Mouse (Mus musculus): ENCODE data around the gene Bpifc. TPM values are rescaled to one million over a fixed set of nuclear protein-coding genes. Genes with fewer than 3 reads are reported as not detected.
"Not testable (repeated sequence)": the region's sequence is repeated elsewhere in the genome, so short reads cannot be mapped to it uniquely, and the experiment has no call there.

The Bpifc gene
- total RNA-seq (2021): not detected
- long read RNA-seq: 0 reads

DNA sequence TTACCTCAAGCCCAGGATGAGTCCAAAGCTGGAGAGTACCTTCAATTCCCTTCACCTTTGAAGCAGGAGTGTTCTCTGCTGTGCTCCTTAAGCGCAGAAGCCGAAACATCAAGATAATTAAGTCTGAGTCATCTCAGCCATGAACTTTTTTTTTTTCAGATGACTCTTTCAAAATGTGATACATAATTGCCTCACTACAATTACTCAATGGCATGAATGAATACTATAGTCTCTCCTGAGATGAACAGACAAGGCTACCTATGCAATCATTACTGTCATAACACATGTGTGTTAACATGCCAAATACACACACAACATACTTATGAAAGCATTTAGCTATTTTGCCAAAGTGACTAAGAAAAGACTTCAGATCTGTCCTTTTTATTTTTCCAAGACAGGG is at the start of gene Bpifc:
Bpifc (minus strand) TSS at position 115 of the 400 bp plus-strand sequence.
- DNase-seq (ENCODE audit: low spot score in 2 of 2): no peak

DNA sequence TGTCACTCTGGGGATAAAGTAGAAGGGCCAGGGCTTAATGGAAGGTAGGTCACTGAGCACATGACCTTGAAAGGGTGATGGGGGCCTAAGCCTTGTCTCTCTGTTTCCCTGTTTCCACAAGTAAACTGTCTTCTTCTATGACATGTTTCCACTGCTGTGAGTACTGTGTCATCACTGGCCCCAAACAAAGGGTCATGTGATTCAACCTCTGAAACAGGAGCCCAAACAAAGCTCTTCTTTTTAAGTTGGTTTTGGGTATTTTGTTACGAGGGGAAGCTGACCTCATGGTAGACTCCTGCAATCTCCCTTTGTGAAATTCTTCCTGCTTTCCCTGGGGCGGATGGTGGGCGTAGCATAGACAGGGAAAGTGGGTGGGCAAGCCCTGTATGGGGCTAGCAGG is 48.6 kb upstream of the Bpifc start:
- no peak for DNase-seq (ENCODE audit: low spot score in 2 of 2)

DNA sequence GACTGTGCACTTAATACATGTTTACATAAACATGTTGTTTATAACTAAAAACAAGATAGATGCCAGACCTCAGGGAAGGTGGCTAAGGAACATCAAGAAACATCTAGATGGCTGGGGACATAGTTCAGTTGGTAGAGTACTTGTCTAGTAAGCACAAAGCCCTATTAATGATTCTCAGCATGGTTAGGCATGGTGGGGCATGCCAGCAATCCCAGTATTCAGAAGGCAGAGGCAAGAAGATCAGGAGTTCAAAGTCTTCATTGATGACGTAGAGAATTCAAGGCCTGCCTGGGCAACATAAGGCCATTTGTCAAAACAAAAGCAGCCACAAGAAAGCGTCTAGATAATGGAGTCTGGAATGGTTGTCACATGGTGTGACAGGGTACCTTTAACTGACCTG is 46.0 kb upstream of the Bpifc start:
- no peak for DNase-seq (ENCODE audit: low spot score in 2 of 2)

- no peak for DNase-seq (ENCODE audit: low spot score in 2 of 2)
Measured at GRCm38 (mm10) chr10:86057286-86057685, 45.6 kb upstream of the Bpifc start.

- no peak for DNase-seq (ENCODE audit: low spot score in 2 of 2)
Measured at GRCm38 (mm10) chr10:86056297-86056903, 44.7 kb upstream of the Bpifc start.

DNA sequence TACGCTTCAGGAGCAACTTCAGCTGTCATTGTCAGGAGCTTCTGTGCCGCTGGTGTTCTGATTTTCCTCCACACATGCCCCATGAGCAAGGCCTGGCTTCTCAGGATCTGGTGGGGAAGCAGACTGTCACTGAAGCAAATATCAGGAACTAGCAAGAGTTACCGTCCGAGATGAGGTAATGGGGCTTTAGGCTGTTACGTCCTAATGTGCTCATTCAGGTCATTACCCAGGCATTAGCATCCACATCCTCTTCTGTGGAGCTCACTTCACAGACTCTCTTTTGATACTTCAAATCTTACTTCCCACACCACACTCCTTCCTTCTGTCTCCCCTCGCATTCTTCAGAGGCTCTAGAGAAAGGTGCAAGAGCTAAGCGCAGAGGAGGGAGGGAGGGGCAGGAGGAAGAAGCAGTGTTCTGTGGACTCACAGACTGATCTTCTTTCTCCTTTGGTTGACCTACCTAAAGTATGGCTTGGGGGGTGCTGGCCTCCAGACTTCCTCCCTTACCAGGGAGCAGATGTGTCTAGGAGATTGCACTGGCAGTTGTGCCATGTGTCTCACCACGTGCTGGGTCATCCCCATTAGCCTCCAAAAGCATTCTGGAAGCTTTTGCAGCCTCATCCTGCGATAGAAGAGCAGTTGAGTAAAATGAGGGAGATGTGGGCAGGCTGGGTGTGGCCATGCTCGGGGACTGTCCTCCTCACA is 41.3 kb upstream of the Bpifc start:
- DNase-seq (ENCODE audit: low spot score in 2 of 2): no peak

GRCm38 (mm10) chr10:86050522-86050921 is 38.8 kb upstream of the Bpifc start:
- DNase-seq (ENCODE audit: low spot score in 2 of 2): no peak

- DNase-seq (ENCODE audit: low spot score in 2 of 2): no peak
Measured at GRCm38 (mm10) chr10:86047786-86048185, 36.1 kb upstream of the Bpifc start.

DNA sequence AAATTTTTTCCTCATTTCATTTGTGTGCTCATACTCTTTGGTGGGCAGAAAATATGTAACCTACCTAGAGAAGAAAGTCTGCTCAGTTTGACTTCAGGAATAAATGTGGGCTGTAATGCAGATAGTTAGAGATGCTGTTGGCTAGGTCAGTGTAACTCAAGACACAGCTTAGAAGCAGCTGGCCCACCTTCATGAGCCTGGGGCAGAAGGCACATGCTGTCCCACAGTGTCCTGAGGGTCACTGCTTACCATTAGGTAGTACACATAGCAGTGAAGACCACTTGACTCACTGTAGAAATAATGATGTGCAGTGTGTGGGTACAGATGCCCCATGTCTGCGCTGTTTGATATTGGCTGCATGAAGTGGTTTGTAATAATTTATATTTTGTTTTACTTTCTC is 34.7 kb upstream of the Bpifc start:
- DNase-seq (ENCODE audit: low spot score in 2 of 2): no peak

GRCm38 (mm10) chr10:86044066-86044465 is 32.4 kb upstream of the Bpifc start:
- no peak for DNase-seq (ENCODE audit: low spot score in 2 of 2)

DNA sequence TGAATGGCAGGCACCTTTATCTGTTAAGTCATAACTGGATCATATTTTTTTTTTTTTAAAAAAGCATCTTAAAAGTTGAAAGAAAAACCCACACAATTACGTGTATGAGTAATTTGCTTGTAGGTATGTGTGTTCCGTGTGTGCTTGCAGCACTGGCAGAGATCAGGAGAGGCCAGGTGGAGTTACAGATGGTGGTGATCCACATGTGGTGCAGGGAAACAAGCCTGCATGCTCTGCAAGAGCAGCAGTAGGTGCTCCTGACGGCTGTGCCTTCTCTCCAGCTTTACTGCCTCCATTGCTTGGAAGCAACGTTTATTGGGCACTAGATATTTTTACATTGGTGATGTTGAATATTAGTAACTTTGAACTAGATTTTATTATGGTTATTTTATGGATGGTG is 32.0 kb upstream of the Bpifc start:
- DNase-seq (ENCODE audit: low spot score in 2 of 2): no peak

DNA sequence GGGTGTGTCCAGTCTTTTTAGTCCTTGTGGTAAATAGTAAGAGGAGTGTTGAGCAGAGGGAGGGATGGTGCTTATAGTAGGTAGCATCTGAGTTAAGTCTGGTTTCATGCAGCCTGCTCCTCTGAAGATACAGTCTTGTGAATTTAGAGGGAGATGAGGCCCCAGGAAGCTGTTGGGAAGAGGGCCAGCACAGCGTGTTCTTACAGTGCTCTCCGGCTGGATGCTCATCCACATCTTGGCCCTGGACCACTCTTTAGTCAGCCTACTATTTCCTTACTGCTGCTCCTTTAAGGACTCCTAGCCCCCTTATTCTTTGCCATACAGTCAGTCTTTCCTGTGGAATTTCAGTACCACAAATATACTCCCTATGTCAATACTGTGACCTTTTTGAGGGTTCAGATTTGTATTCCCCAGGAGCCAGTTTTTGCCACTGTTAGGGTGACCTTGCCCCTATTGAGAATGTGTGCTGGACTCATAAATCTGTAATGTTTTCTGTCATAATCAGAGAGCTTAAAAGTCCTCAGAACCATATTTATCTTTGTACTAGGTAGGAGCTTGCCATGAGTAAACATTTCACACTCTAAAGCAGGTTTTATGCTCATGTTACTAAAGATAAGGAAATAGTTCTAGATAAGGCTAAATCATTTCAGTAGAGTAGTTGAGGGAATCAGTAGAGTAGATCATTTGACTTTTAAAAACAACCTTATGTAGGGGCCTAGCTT is 22.5 kb upstream of the Bpifc start:
- DNase-seq (ENCODE audit: low spot score in 2 of 2): no peak

GRCm38 (mm10) chr10:86032517-86032916 is 20.8 kb upstream of the Bpifc start:
- no peak for DNase-seq (ENCODE audit: low spot score in 2 of 2)

DNA sequence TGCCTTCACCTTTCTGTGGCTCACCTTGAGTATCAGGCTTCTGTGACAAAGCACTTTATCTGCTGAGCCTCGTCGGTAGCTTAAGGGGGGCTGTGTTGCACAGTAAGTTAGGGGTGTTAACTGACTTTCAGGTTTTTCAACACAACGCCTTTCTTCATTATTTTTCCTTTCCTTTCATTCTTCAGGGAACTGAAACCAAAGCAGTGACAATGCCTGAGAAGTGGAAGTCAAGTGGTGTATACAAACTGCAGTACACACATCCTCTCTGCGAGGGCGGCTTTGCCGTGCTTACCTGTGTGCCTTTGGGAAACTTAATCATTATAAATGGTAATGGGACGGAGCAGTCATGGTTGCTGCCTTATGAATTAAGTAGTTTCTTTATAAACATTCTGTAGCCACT is 19.0 kb upstream of the Bpifc start:
- DNase-seq (ENCODE audit: low spot score in 2 of 2): no peak

- not testable (repeated sequence) for DNase-seq (ENCODE audit: low spot score in 2 of 2)
Measured at GRCm38 (mm10) chr10:86026807-86027206, 15.1 kb upstream of the Bpifc start.

DNA sequence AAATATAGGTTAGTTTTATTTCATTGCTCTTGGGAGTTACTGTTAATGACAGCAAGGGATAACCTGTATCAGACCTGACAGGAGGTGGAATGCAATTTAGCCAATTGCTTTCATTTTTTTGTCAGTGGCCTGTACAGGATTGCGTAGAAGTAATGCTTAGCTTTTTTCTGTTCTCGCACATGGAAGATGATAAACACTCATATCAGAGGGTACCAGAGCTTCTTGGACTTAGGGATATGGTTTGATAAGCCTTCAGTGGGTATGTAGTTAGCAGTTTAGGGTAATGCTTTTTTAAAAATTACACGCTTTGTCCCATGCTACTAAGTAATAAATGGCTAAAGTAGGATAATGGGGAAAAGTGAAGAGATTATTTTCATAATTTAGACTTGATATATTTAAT is 14.7 kb upstream of the Bpifc start:
- DNase-seq (ENCODE audit: low spot score in 2 of 2): no peak

DNA sequence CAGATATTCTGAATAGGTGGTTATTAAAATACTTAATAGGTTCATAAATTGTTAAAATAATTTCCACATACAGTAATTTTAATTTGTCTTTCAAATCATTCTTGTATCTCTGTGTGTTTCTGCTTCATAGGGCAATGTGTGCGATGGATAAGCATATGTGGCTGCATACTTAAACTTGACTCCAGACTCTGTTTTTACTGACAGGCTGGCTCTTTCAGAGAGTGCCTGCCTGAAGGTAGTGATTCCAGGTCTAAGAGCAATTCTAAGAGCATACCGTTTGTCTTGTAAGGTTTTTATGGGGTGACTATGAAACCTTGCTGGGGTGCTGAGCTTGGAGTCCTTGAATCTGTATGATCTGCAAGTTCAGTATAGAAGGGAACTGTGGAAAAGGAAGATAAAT is 14.2 kb upstream of the Bpifc start:
- DNase-seq (ENCODE audit: low spot score in 2 of 2): no peak

- no peak for DNase-seq (ENCODE audit: low spot score in 2 of 2)
Measured at GRCm38 (mm10) chr10:86023149-86023548, 11.5 kb upstream of the Bpifc start.

- no peak for DNase-seq (ENCODE audit: low spot score in 2 of 2)
Measured at GRCm38 (mm10) chr10:86022474-86022816, 10.8 kb upstream of the Bpifc start.

GRCm38 (mm10) chr10:86021749-86022473 is 10.2 kb upstream of the Bpifc start, which contains the start of gene Fbxo7:
TSS of gene Fbxo7 (plus strand) at chr10:86021972.
- peak; percentile 83 to 92 for DNase-seq (ENCODE audit: low spot score in 2 of 2)

DNA sequence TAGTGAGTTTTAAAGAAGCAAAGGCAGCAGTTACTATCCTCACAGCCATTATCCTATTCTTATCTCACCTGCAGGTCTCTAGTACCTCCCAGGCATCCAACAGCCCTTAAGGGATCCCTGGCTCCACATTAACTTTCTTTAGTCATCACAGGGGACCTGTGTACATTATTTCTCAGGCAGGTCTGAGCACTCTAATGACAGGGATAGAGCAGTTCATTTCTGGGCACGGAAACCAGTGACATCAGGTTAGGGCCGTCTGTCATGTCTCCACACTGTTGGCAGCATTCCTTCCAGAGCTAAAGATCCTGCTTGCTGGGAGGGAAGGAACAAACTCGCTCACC is 9.7 kb upstream of the Bpifc start:
- DNase-seq (ENCODE audit: low spot score in 2 of 2): no peak

DNA sequence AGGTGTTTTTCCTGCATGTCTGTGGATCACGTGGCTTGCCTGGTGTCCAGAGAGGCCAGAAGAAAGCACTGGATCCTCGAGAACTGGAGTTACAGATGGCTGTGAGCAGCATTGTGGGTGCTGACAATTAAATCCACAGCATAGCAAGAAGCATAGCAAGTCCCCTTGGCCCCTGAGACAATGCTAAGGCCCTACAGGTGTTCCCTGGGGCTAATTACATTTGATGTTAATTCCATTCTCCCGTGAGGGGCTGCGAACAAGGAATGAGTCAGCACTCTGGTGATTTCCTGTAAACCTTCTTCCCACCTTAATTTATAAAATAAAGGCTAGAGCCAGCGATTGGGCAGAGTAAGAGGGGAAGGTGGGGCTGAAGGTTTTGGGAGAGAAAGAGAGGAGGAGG is 7.1 kb upstream of the Bpifc start:
- DNase-seq (ENCODE audit: low spot score in 2 of 2): no peak

All from layer of hippocampus, postnatal 10 days (tissue).